Mouse (Mus musculus) adipocyte (in vitro differentiated cells): Measurements from ENCODE around the gene Klhl3.

Source experiments
- DNase-seq: peaks from one replicate; pipeline ENCODE4 v3.0.0-alpha.2; 2016; ENCODE audit warnings: low spot score

The Klhl3 gene

GRCm38 (mm10) chr13:57959806-57960205 is 153.6 kb downstream of the Klhl3 start:
- no peak for DNase-seq
